Mouse (Mus musculus): ENCODE results near the gene 1810065E05Rik. TPM values are rescaled to one million over a fixed set of nuclear protein-coding genes. Genes with fewer than 3 reads are reported as not detected.

1810065E05Rik gene
- not detected in 2 replicates for total RNA-seq (2012; rRNA removed)
- not detected in 2 replicates for total RNA-seq (2014; rRNA removed)
- not detected in 2 replicates for polyA plus RNA-seq (2012; ENCODE audit: insufficient read length, low read depth)

DNA sequence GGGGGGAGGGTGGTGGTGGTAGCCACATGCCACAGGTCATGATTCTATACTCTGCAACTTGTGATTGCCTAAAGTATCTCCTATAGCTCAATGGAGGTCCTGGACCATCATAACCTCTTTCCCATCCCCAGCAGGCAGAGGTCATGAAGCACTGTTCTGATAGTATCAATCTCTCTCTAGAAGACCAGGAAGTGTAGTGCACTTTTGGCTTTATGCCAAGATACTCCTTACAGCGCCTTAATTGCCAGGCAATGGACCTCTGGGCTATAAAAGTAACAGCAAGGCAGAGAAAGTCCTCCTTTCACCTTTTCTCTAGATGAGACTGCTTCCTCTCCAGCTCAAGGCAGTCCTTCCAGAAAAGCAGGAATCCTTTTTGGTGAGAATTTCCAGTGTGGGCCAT is at the start of gene 1810065E05Rik:
1810065E05Rik (plus strand) TSS at position 297 of the 400 bp plus-strand sequence.
- no peaks in the 10 kb centered on the region for H3K79me2 ChIP-seq (replicated peaks; ENCODE audit: control insufficient read depth, extremely low read depth, insufficient read depth, poor library complexity, severe bottlenecking)
- no peak for DNase-seq (ENCODE audit: extremely low read depth)

DNA sequence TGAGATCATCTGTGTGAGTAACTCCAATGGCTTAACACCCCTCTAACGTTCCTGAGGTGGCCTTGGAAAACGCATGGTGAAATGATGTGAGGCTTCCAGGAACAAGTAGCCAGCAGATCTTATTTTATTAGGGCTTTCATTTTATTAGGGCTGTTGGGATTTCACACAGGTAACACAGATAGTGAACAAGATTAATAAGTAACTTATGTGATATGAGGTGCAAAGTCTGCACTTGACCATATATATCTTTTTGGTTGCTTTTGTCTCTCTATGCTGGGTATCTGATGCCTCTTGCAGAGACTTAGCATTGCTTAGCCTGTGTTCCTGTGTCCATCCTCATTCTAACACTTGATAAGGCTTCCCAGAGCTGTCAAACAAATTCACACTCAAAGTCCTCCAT is 43.6 kb upstream of the 1810065E05Rik start:
- H3K79me2 ChIP-seq (replicated peaks; ENCODE audit: control insufficient read depth, extremely low read depth, insufficient read depth, poor library complexity, severe bottlenecking), result no peaks in the 10 kb centered on the region
- no peaks in the 10 kb centered on the region for H3K4me1 ChIP-seq (ENCODE audit: control insufficient read depth in 1 of 2, insufficient read depth in 2 of 2)
- no peak overlapping the region for H3K4me2 ChIP-seq (ENCODE audit: insufficient read depth, low read depth, poor library complexity, severe bottlenecking)
- H3K4me3 ChIP-seq (replicated peaks in 1 of 3; ENCODE audit: low read depth in 2 of 3, low read length in 2 of 3, poor library complexity in 1 of 3), result no peak overlapping the region
- peaks cover 73% of the 10 kb centered on the region for H3K27me3 ChIP-seq (replicated peaks)
- H3K9me3 ChIP-seq (replicated peaks; ENCODE audit: low read length), result peaks cover 2% of the 10 kb centered on the region
- TF ChIP-seq RCOR1 (conservative IDR thresholded peaks at IDR 0.05; ENCODE audit: low read depth, low read length) (no peak), MYC (IDR thresholded peaks at IDR 0.05; ENCODE audit: low read depth, low read length) (no peak), MAFK (IDR thresholded peaks at IDR 0.05; ENCODE audit: insufficient replicate concordance, low read length) (no peak), ZNF384 (IDR thresholded peaks at IDR 0.05; ENCODE audit: low read depth, low read length) (no peak), BHLHE40 (IDR thresholded peaks at IDR 0.05; ENCODE audit: low read depth, low read length) (no peak), POLR2A (IDR thresholded peaks at IDR 0.05; ENCODE audit: low read depth, low read length) (no peak), IRF4 (IDR thresholded peaks at IDR 0.05; ENCODE audit: low read depth, low read length) (no peak), RAD21 (IDR thresholded peaks at IDR 0.05; ENCODE audit: low read depth, low read length) (no peak), NELFE (IDR thresholded peaks at IDR 0.05; ENCODE audit: low read depth, low read length) (no peak), KAT2A (IDR thresholded peaks at IDR 0.05; ENCODE audit: insufficient replicate concordance, low read length) (no peak), MAZ (IDR thresholded peaks at IDR 0.05; ENCODE audit: low read depth, low read length) (no peak), CHD1 (IDR thresholded peaks at IDR 0.05; ENCODE audit: low read depth, low read length) (no peak), JUND (conservative IDR thresholded peaks at IDR 0.05; ENCODE audit: low read depth, low read length) (no peak), MAX (IDR thresholded peaks at IDR 0.05; ENCODE audit: low read length) (no peak), USF1 (IDR thresholded peaks at IDR 0.05; ENCODE audit: low read depth, low read length) (no peak), E2F4 (IDR thresholded peaks at IDR 0.05; ENCODE audit: insufficient replicate concordance, low read depth, low read length) (no peak), POLR2AphosphoS2 (IDR thresholded peaks at IDR 0.05; ENCODE audit: low read depth, low read length) (no peak), GABPA (IDR thresholded peaks at IDR 0.05; ENCODE audit: insufficient replicate concordance, low read depth, low read length) (no peak), JUN (IDR thresholded peaks at IDR 0.05; ENCODE audit: insufficient read depth, low read depth, low read length) (no peak)
- dilution Hi-C loops (cut with MboI; ENCODE audit: extremely low pct_ligation_motif_present, extremely low pct_unique_long_range_greater_than_20kb, low sequenced_read_pairs) (no loop called here), in situ Hi-C loops (cut with MboI; ENCODE audit: low pct_ligation_motif_present, low pct_unique_long_range_greater_than_20kb, low sequenced_read_pairs) (no loop called here)
- H3K9ac ChIP-seq (ENCODE audit: insufficient read depth, low read depth), result no peak overlapping the region
- no peaks in the 10 kb centered on the region for H3K36me3 ChIP-seq (replicated peaks in 1 of 2; ENCODE audit: control insufficient read depth in 1 of 2, insufficient read depth in 1 of 2, low read length in 1 of 2)
- no peak for DNase-seq (ENCODE audit: extremely low read depth)
- H3K27ac ChIP-seq (ENCODE audit: insufficient read depth, low read depth), result no peak overlapping the region

More for the DNA sequence above, at the start of gene 1810065E05Rik:
- Histone ChIP-seq H3K27ac (ENCODE audit: insufficient read depth, low read depth) (no peak within 1 kb of the TSS), H3K9me3 (replicated peaks; ENCODE audit: low read length) (no peaks in the 10 kb centered on the region), H3K9ac (ENCODE audit: insufficient read depth, low read depth) (no peak within 1 kb of the TSS), H3K36me3 (replicated peaks in 1 of 2; ENCODE audit: control insufficient read depth in 1 of 2, insufficient read depth in 1 of 2, low read length in 1 of 2) (no peaks in the 10 kb centered on the region), H3K4me1 (ENCODE audit: control insufficient read depth in 1 of 2, insufficient read depth in 2 of 2) (no peaks in the 10 kb centered on the region; a peak in 1 of 4 replicates), H3K4me2 (ENCODE audit: insufficient read depth, low read depth, poor library complexity, severe bottlenecking) (no peak within 1 kb of the TSS), H3K4me3 (replicated peaks in 1 of 3; ENCODE audit: low read depth in 2 of 3, low read length in 2 of 3, poor library complexity in 1 of 3) (no peak within 1 kb of the TSS), H3K27me3 (replicated peaks) (peaks cover 96% of the 10 kb centered on the region)
- no peak for TF ChIP-seq ZNF384 (IDR thresholded peaks at IDR 0.05; ENCODE audit: low read depth, low read length)
- no peak for TF ChIP-seq NRF1 (IDR thresholded peaks at IDR 0.05; ENCODE audit: low read depth, low read length)
- no peak for TF ChIP-seq JUND (conservative IDR thresholded peaks at IDR 0.05; ENCODE audit: low read depth, low read length)
- in situ Hi-C loops (cut with MboI; ENCODE audit: low pct_ligation_motif_present, low pct_unique_long_range_greater_than_20kb, low sequenced_read_pairs), result no loop called here
- dilution Hi-C loops (cut with MboI; ENCODE audit: extremely low pct_ligation_motif_present, extremely low pct_unique_long_range_greater_than_20kb, low sequenced_read_pairs), result no loop called here
